Mouse (Mus musculus) urinary bladder, postnatal 4 days (tissue): ENCODE data around the gene Pros1.

Source experiments
- DNase-seq, 2 experiments: peaks; one replicate each; pipeline ENCODE4 v3.0.0; 2021 to 2022; ENCODE audit warnings: low spot score in 2 of 2

The Pros1 gene

GRCm38 (mm10) chr16:62854191-62855068 is at the start of gene Pros1:
TSS of gene Pros1 (plus strand) at chr16:62854307.
- peak; percentile 55 to 67 for DNase-seq

- no peak for DNase-seq
Measured at GRCm38 (mm10) chr16:62804621-62805020, 49.5 kb upstream of the Pros1 start.

GRCm38 (mm10) chr16:62807249-62807979 is 46.7 kb upstream of the Pros1 start:
- no peak for DNase-seq

GRCm38 (mm10) chr16:62810855-62811254 is 43.3 kb upstream of the Pros1 start:
- no peak for DNase-seq

- DNase-seq: no peak
Measured at GRCm38 (mm10) chr16:62813790-62814189, 40.3 kb upstream of the Pros1 start.

GRCm38 (mm10) chr16:62814491-62814890 is 39.6 kb upstream of the Pros1 start, which contains the start of gene Stx19:
TSS of gene Stx19 (plus strand) at chr16:62814676.
- DNase-seq: no peak

- DNase-seq: no peak
Measured at GRCm38 (mm10) chr16:62822472-62822871, 31.6 kb upstream of the Pros1 start.

- no peak for DNase-seq
Measured at GRCm38 (mm10) chr16:62826156-62827001, 27.7 kb upstream of the Pros1 start.

- DNase-seq: no peak
Measured at GRCm38 (mm10) chr16:62832027-62832426, 22.1 kb upstream of the Pros1 start.

GRCm38 (mm10) chr16:62832481-62832880 is 21.6 kb upstream of the Pros1 start:
- DNase-seq: no peak

- no peak for DNase-seq
Measured at GRCm38 (mm10) chr16:62834016-62834735, 19.9 kb upstream of the Pros1 start.

GRCm38 (mm10) chr16:62845341-62845740 is 8.8 kb upstream of the Pros1 start:
- no peak for DNase-seq

- DNase-seq: peak; percentile 88 to 89
Measured at GRCm38 (mm10) chr16:62846498-62847312, 7.4 kb upstream of the Pros1 start, which contains the start of gene Arl13b. TSS of gene Arl13b (minus strand) at chr16:62847040.

- DNase-seq: no peak
Measured at GRCm38 (mm10) chr16:62852464-62853252, 1.4 kb upstream of the Pros1 start.

GRCm38 (mm10) chr16:62853611-62854126 is 438 bp upstream of the Pros1 start:
- DNase-seq: no peak

- no peak for DNase-seq
Measured at GRCm38 (mm10) chr16:62855385-62855784, 1.3 kb downstream of the Pros1 start.

GRCm38 (mm10) chr16:62856273-62856672 is 2.2 kb downstream of the Pros1 start:
- DNase-seq: no peak

GRCm38 (mm10) chr16:62857498-62857897 is 3.4 kb downstream of the Pros1 start:
- DNase-seq: no peak

- no peak for DNase-seq
Measured at GRCm38 (mm10) chr16:62858018-62858417, 3.9 kb downstream of the Pros1 start.
